Mouse (Mus musculus) small intestine, adult 2 months (tissue): ENCODE measurements around the gene Clec10a. TPM values are rescaled to one million over a fixed set of nuclear protein-coding genes. Genes with fewer than 3 reads are reported as not detected.

Experiments used
- H3K27ac ChIP-seq: fragments of 200-500 bp; 2 replicates; pipeline ENCODE4 v1.5.1; 2012; ENCODE audit warnings: low read depth, low read length, control low read depth, inconsistent platforms; ENCODE audit not compliant: insufficient read depth
- H3K27me3 ChIP-seq: fragments of 200-500 bp; 2 replicates; pipeline ENCODE4 v1.6.1; 2012; ENCODE audit warnings: mild to moderate bottlenecking, moderate library complexity, low read length, inconsistent platforms; ENCODE audit not compliant: control insufficient read depth, insufficient read depth
- H3K36me3 ChIP-seq: fragments of 200-500 bp; 2 replicates; pipeline ENCODE4 v1.6.1; 2012; ENCODE audit warnings: mild to moderate bottlenecking, low read length, control low read depth, inconsistent platforms; ENCODE audit not compliant: control insufficient read depth, insufficient read depth
- H3K4me1 ChIP-seq: fragments of 200-500 bp; 2 replicates; pipeline ENCODE4 v1.6.1; 2012; ENCODE audit warnings: low read length, inconsistent platforms, mixed read lengths; ENCODE audit not compliant: control insufficient read depth, insufficient read depth, insufficient read length
- H3K4me3 ChIP-seq: fragments of 200-500 bp; 2 replicates; pipeline ENCODE4 v1.5.1; 2012; ENCODE audit warnings: low read depth, mild to moderate bottlenecking, control low read depth, inconsistent platforms, low read length, moderate library complexity
- CTCF ChIP-seq: fragments of 200-500 bp; IDR thresholded peaks from 2 replicates; pipeline ENCODE4 v1.5.1; 2012; ENCODE audit warnings: low read depth, mild to moderate bottlenecking, control low read depth, inconsistent platforms, low read length, moderate library complexity, mixed read lengths; ENCODE audit not compliant: insufficient replicate concordance, insufficient read length; ENCODE audit errors: extremely low read depth
- POLR2A ChIP-seq: fragments of 200-500 bp; IDR thresholded peaks from 2 replicates; pipeline ENCODE4 v1.6.1; 2012; ENCODE audit warnings: low read depth, mild to moderate bottlenecking, control low read depth, inconsistent platforms, low read length, moderate library complexity
- WGBS: fragments of 180-500 bp; shearing (Covaris S2); methylation state at CpG from one replicate; pipeline ENCODE4 v1.1.7; 2018; 5-methylcytosine and 5-hydroxymethylcytosine counted together
- polyA plus RNA-seq: library from polyadenylated mRNA; depleted of rRNA; stranded (reverse); fragments of >200 nt; gene quantifications from 2 replicates; pipeline ENCODE4 v1.2.3, GENCODE M21; 2012

Clec10a gene
- polyA plus RNA-seq, 1 experiment: 0.24 TPM

DNA sequence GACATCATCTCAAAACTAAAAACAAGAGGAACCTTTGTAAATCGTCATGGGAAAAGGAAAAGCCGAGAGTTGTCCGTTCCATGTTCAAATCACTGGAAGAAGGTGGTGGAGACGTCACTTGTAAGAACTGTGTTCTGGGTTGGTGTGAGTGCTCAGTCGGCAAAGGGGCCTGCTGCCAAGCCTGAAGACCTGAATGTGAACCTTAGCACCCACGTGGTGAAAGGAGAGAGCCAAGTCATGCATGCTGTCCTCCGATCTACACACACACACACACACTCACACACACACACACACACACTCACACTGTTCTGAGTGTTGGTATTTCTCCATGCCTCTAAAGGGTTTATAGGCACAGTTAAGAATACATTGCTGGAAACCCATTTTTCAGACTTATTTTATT lies 15.2 kb downstream of the Clec10a start:
- TF ChIP-seq CTCF (no peak), POLR2A (no peak)
- no peaks in the 10 kb centered on the region for H3K4me1 ChIP-seq
- no peaks in the 10 kb centered on the region for H3K36me3 ChIP-seq
- no peak overlapping the region for H3K4me3 ChIP-seq
- WGBS: 60% methylated on average over 7 of the region's 7 CpGs
- H3K27me3 ChIP-seq: no peaks in the 10 kb centered on the region
- H3K27ac ChIP-seq: no peak overlapping the region

DNA sequence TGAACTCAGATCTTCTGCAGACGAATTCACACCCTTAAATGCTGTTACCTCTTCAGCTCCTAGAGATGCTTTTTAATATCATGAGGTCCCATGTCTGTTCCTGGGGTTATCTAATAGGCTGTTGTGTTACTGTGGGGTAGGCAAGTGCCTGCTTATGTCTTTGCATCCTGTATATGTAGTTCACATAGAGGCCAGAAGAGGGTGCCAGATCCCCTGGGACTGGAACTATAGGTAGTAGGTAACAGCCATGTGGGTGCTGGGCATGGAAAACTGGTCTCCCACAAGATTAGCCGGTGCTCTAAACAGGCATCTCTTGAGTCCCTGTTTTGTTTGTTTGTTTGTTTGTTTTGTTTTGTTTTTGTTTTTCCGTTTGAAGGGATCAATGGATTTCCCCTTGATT lies 15.8 kb downstream of the Clec10a start:
- Histone ChIP-seq H3K36me3 (no peaks in the 10 kb centered on the region), H3K4me3 (no peak overlapping the region), H3K27ac (no peak overlapping the region), H3K27me3 (no peaks in the 10 kb centered on the region), H3K4me1 (no peaks in the 10 kb centered on the region)
- TF ChIP-seq POLR2A (no peak), CTCF (peak; percentile 35; the same call in 1 of the 2 replicates)
- WGBS: 47% methylated on average over 3 of the region's 3 CpGs

DNA sequence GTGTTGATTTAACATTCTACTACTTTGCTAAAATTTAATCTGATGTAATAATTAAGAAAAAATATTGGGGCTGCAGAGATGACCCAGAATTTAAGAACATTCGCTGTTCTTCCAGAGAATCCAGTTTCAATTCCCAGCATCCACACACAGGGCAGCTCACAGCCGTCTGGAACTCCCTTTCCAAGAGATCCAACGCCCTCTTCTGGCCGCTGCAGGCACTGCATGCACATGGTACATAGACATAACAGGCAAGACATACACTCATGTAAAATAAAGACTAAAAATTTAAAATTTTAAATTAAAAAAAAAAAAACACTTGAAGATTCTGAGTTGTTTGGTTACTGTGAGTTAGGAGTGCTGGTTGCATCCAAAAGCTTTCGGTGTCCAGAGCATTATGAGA lies 16.3 kb downstream of the Clec10a start:
- Histone ChIP-seq H3K27ac (no peak overlapping the region), H3K4me1 (no peaks in the 10 kb centered on the region), H3K36me3 (no peaks in the 10 kb centered on the region), H3K27me3 (no peaks in the 10 kb centered on the region), H3K4me3 (no peak overlapping the region)
- 60% methylated on average over 5 of the region's 5 CpGs for WGBS
- TF ChIP-seq POLR2A (no peak), CTCF (no peak)

DNA sequence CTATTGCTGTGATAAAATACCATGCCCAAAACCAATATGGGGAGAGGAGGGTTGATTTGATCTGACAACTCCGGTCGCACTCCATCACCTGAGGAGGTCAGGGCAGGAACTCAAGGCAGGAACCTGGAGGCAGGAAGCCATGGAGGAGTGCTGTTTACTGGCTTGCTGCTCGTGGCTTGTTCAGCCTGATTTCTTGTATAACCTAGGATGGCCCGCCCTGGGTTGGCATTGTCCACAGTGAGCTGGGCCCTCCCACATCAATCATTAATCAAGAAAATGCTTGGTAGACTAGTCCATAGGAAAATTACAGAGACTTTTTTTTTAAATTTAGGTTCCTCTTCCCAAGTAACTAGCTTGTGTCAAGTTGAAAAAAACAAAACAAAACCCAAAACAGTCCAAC lies 18.5 kb downstream of the Clec10a start:
- 61% methylated on average over 4 of the region's 4 CpGs for WGBS

DNA sequence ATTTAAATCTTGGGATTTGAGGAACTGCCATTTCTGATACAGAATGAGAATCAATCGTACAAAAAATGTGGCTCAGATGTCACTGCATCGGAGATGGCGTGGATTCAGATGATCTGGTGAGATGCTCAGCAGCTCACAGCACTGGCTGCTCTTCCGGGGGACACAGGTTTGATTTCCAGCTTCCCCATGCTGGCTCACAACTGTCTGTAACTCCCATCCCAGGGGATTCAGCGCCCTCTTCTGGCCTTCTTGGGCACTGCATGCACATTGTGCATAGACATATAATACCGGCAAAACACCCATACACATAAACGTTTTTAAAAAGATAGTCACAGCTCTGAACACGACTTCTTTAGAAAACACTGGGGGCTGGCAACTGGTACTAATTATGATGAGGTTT lies 21.6 kb downstream of the Clec10a start:
- no peaks in the 10 kb centered on the region for H3K27me3 ChIP-seq
- TF ChIP-seq CTCF (peak; percentile 30; the same call in 1 of the 2 replicates), POLR2A (no peak)
- whole genome bisulfite sequencing: 74% methylated on average over 8 of the region's 8 CpGs
- no peaks in the 10 kb centered on the region for H3K36me3 ChIP-seq
- no peak overlapping the region for H3K4me3 ChIP-seq
- no peak overlapping the region for H3K27ac ChIP-seq
- H3K4me1 ChIP-seq: no peaks in the 10 kb centered on the region

More for the DNA sequence above, 18.5 kb downstream of the Clec10a start:
- Histone ChIP-seq H3K4me1 (no peaks in the 10 kb centered on the region), H3K4me3 (no peak overlapping the region), H3K27ac (no peak overlapping the region), H3K36me3 (no peaks in the 10 kb centered on the region), H3K27me3 (no peaks in the 10 kb centered on the region)
- TF ChIP-seq POLR2A: no peak
- no peak for TF ChIP-seq CTCF

DNA sequence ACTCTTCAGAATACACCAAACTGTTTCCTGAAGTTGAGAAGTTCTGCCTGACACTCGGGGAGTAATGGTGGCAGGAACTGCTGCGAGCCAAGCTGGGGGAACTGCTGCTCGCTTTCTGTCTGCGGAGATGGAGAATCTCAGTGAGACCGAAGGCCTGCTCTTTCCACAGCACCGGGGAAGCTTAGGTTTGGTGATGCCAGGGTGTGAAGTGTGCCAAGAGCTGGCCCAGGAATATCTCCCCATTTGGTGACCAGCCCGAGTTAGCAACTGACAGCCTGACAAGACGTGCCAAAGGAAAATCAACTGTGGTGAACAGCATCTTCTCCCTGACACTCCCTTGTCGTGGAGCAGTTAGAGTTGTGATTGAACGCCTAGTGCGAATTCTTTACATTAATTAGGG lies 22.3 kb downstream of the Clec10a start:
- TF ChIP-seq POLR2A (no peak), CTCF (no peak)
- Histone ChIP-seq H3K27me3 (no peaks in the 10 kb centered on the region), H3K4me1 (no peaks in the 10 kb centered on the region), H3K4me3 (no peak overlapping the region), H3K27ac (no peak overlapping the region), H3K36me3 (no peaks in the 10 kb centered on the region)
- WGBS: 86% methylated on average over 11 of the region's 11 CpGs

DNA sequence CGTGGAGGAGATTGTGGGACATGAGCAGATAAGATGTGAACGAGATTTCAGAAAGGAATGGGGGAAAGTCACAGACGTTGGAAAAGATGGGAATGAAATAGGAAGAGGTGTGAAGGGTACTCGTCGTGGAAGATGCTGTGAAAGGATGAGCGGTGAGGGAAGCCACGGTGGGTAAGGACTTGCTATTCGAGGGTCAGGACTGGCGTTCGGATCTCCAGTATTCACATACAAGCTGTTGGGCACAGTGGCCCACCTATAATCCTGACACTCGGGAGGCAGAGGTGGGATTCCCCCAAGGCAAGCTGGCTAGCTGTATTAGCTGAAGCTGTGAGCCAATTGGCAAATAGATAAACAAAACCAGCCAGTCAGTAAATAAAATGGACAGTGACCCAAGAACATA lies 22.8 kb downstream of the Clec10a start:
- 76% methylated on average over 11 of the region's 11 CpGs for WGBS
- H3K36me3 ChIP-seq: no peaks in the 10 kb centered on the region
- H3K4me1 ChIP-seq: no peaks in the 10 kb centered on the region
- H3K4me3 ChIP-seq: no peak overlapping the region
- H3K27me3 ChIP-seq: no peaks in the 10 kb centered on the region
- no peak overlapping the region for H3K27ac ChIP-seq
- no peak for TF ChIP-seq CTCF
- TF ChIP-seq POLR2A: no peak

DNA sequence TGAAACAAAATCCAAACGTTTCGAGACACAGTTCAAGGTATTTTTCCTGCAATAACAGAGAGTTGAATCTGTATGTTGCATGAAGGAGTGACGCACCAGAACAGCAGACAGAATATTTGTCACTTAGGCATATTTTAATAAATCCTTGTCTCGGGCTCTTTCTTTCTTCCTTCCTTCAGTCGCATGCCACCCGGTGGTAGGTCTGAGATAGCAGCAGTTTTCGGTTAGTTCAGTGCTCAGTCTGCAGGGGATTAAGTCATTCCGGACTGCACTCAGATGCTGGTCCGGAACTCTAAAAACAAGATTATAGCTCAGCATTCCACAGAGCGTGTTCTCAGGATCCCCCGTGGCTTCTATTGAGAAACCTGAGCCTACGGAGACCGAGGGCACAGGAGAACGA lies 23.4 kb downstream of the Clec10a start:
- TF ChIP-seq POLR2A (no peak), CTCF (peak; percentile 14; the same call in 1 of the 2 replicates)
- Histone ChIP-seq H3K4me1 (no peaks in the 10 kb centered on the region), H3K27me3 (no peaks in the 10 kb centered on the region), H3K36me3 (no peaks in the 10 kb centered on the region), H3K27ac (no peak overlapping the region), H3K4me3 (no peak overlapping the region)
- WGBS: 36% methylated on average over 14 of the region's 14 CpGs
